Mouse (Mus musculus) cerebellum, postnatal 10 days (tissue): ENCODE results near the gene Ercc6l2.

Experiments used
- DNase-seq, 2 experiments: peaks; one replicate each; pipeline ENCODE4 v3.0.0; 2021; ENCODE audit warnings: mixed read lengths in 2 of 2

Ercc6l2 gene

DNA sequence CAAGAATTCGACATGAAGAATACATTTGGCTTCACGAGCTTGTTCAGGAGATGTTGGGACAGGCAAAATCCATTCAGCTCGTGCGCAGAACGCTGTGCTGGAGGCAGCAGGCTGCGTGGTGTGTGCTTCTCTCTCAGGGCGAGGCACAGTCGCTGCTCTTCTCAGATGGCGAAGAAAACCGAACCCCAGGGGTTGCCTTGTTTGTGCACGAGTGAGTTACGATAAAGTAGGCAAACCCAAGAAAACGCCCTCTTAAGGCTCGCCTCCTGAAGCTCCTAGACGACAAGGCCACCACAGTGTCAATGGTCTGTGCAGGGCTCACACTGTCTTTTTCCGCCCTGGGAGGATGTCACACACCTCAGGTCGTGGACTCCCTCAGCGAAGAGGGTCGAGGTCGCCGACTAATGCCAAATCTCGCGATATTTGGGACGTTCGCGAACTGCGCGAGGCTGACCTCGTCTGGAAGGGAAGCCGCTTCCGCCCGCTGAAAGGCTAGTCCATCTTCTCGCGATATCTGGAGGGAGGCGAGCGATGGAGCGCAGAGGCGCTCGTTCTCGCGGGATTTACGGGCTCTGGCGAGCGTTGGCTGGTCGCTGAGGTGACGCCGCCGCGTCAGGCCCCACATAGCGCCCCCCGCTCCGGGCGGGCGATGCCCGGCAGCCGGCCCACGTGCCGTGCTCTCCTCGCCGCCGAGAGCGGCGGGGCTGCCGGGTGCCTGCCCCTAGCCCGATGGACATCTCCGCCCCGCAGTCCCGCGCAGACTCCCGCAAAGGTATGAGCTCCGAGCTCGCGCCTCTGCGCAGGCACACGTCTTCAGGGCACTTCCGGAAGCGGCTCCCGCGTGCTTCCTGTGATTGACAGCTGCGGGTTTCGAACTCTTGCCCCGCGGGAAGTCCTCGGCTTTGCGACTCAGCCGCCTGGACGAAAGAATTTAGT lies at the start of gene Ercc6l2:
Gene Ercc6l2, plus strand, starts transcription at position 495 of the 936 bp plus-strand sequence.
- DNase-seq, result peak; percentile 100

DNA sequence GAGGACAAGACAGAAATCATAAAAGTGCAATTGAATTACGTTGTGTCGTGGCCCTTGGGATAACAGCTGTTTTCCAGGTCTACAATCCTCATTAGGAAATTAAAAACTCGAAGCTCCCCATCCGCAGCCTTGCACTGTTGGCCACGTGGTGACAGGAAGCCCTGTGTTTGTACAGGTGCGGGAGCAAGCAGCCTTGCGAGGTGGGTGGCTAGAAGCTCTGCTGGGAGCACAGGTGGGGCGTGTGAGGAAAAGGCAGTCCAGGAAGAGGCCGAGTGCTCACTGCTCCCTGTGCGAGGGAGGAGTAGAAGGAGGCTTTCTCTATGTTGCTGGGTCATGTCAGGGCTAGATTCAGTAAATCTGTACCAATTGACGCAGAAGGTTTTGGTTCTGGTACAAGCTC lies 49.0 kb upstream of the Ercc6l2 start:
- DNase-seq, result no peak

- no peak for DNase-seq
Observed at GRCm38 (mm10) chr13:63771009-63771408, 44.0 kb upstream of the Ercc6l2 start.

GRCm38 (mm10) chr13:63778925-63779324 lies 36.1 kb upstream of the Ercc6l2 start:
- DNase-seq, result no peak

GRCm38 (mm10) chr13:63779376-63780291 lies 35.4 kb upstream of the Ercc6l2 start:
- peak; percentile 30 to 59 for DNase-seq

DNA sequence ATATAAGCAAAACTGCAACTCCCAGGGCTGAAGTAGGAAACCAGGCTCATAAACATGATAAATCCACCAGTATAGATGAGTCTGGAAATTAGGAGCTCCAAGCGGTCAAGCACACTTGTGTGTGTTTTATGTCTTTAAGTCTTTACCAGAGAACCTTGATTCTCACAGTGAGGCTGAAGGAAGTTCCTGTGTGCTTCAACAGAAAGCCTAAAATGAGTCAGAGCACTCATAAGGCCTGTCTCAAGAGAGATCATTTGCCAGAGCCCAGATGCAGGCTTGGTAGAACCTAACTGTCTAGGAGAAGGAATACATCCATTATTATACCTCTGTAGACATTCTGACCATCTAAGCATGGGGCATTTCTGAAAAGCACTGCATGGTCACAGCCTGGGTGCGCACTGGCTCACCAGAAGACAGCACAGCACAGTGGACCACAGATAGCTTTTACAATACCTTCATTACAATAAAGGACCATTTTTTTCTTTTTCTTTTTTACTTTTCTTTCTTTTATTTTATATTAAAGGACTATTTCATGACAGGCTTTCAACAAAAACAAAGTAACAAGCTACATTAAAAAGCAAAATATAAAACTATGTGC lies 22.7 kb upstream of the Ercc6l2 start:
- DNase-seq, result no peak

DNA sequence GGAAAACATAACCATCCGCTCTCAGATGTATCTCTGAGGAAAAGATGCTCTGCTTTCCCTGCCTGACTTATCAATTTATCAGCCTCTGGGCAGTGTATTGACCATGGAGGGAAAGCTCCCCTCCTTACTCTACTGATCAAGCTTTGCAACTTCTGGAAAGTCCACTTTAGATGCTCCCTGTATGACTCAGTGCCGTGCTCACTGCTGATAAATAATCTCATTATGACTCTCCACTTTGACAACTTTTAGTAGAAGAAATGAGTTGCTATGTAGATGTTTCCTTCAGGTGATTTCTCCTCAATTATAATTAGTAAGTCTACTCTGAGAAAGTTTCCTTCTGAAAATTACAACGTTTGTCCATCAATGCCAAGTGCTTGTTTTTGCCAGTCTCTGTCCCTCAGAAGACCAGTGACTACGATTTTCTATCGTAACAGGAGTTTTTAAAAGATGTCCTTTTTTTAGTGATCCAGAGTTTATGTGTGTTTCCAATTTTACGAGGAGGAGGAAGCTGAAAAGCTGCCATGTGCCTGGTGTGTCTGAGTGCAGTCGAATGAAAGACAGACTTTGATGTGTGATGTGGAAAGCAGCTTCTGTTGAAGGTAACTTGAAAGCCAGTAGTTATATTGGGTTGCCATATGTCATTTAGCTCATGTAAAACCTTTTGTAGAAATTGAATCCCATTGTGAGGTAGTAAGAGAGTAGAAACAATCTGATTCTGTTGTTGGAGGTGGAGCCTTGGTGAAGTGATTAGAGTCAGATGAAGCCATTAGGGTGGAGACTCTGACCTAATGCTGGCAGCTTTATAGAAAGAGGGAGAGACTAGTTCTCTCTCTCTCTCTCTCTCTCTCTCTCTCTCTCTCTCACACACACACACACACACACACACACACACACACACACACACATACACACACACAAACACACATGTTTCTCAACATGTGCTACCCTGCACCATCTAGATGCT lies 21.4 kb upstream of the Ercc6l2 start:
- no peak for DNase-seq

DNA sequence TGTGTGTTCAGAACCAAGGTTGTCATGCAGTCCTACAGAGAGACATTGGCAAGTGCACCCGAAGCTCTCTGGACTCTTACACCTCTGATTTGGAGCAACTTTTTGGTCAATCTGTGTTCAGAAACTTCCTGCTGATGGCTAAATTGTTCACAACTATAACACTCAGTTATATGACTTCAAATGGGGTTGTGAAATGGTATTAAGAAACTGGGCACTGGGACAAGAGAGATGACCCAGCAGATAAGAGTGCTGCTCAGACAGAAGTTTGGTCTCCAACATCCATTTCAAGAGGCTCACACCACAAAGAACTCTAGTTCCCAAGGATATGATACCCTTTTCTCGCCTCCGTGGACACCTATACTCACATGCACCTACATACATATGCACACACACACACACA lies 16.4 kb upstream of the Ercc6l2 start:
- no peak for DNase-seq

DNA sequence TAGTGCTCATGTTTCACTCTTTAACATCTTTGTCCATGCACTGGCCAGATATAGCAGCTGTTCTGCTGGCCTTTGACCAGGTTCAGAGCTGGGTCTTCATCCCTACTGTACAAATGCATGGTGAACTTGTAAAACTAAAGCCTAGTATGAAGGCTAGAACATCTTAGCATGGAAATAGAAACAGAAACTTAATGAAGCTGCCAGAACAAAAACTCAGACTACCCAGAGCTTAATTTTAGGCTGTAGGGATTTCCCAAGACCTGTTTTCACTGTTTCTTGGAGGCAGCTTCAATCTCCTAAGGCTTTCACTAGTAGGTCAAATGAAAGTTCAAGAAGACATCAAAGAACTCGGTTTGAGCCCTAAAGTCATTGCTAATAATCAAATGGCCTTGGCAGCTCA lies 15.1 kb upstream of the Ercc6l2 start:
- no peak for DNase-seq

GRCm38 (mm10) chr13:63801289-63801688 lies 13.8 kb upstream of the Ercc6l2 start:
- DNase-seq, result no peak

GRCm38 (mm10) chr13:63807233-63807632 lies 7.8 kb upstream of the Ercc6l2 start:
- DNase-seq, result no peak

DNA sequence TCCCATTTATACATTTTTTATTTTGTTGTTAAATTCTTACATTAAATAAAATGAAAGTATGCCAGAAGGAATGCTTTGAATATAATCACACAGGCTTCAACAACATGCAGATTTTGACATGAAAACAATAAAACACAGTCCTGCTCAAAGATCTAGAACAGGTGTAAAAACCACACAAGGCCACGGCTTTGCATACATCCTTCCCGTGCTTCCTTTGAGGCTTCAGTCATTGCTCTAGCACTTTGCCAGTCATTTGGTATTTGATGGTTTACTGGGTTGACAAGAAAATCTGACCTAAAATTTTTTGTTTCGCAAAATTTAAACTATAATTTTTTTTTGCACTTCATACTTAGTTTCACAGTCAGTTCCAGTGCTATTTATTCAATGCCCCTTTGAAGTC lies 7.1 kb upstream of the Ercc6l2 start:
- no peak for DNase-seq

GRCm38 (mm10) chr13:63811477-63811876 lies 3.6 kb upstream of the Ercc6l2 start:
- no peak for DNase-seq

GRCm38 (mm10) chr13:63815931-63816330 lies 891 bp downstream of the Ercc6l2 start:
- no peak for DNase-seq

- DNase-seq, result no peak
Observed at GRCm38 (mm10) chr13:63845758-63846157, 30.7 kb downstream of the Ercc6l2 start.

GRCm38 (mm10) chr13:63850308-63851011 lies 35.4 kb downstream of the Ercc6l2 start:
- DNase-seq, result no peak

DNA sequence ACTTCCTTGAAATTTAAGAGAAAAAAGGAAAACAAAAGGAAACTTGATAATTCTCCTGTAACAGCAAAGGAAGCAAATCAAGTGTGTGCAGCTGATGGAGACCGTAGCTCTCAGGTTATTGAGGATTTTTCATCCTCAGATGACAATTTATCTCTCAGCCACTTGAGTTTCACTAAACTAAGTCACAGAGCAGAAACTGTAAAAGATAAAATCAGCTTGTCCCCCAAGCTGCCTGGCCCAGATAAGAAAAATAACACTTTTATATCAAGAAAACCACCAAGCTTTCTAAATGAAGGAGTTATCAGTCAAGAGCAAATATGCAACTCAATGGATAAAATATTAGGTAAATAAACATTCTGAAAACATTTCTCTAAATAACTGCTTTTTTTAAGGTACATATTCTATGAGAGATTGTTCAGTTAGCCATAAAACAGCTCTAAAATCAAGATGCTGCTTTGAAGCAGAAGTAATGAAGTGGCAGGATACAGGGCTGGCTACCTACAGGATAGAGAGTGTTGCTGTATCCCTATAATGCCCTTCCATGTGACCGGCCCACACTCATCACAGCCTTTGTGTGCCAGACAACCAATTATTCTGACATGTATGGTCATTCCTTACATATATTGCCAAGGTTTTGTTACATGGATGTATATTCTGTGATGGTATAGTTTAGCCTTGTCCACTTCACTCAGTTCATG lies 57.7 kb downstream of the Ercc6l2 start:
- DNase-seq, result no peak

DNA sequence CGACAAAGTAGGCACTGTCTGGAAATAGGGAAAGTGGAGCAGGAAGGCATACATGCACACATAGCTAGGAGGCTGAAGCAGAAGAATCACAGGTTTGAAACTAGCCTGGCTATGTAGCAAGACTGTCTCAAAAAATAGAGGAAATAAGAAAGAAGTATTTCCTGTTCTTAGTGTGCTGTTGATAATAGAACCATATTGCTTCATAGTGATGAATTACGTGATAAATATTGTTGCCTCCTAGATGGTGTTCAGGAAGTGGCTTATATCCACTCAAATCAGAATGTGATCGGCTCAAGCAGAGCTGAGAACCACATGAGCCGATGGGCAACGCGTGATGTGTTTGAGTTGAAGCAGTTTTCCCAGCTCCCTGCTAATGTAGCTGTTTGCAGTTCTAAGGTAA lies 62.1 kb downstream of the Ercc6l2 start:
- no peak for DNase-seq

- DNase-seq, result no peak
Observed at GRCm38 (mm10) chr13:63879105-63879863, 64.2 kb downstream of the Ercc6l2 start.

DNA sequence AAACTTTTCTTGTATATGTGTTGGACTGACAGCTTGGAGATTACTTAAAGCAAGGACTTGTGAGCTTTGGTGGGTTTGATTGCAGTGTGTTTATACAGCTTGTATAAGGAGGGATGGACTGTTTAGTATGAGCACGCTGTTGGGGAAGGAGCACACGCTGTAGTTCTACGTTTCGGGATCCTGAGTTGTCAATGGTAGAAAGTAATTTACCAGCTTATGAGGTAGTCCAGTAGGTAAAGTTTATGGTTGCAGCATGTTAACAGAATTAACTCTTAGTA lies 64.8 kb downstream of the Ercc6l2 start:
- no peak for DNase-seq
